Mouse (Mus musculus): ENCODE results near the gene Olfr1331. TPM values are rescaled to one million over a fixed set of nuclear protein-coding genes. Genes with fewer than 3 reads are reported as not detected.
"Not testable (repeated sequence)": the region's sequence is repeated elsewhere in the genome, so short reads cannot be mapped to it uniquely, and the experiment has no call there.

Gene Olfr1331
- not detected in 2 replicates for polyA plus RNA-seq (2015; fragmentation: Nextera tagmentation; extraction: Ambion mirVana)

DNA sequence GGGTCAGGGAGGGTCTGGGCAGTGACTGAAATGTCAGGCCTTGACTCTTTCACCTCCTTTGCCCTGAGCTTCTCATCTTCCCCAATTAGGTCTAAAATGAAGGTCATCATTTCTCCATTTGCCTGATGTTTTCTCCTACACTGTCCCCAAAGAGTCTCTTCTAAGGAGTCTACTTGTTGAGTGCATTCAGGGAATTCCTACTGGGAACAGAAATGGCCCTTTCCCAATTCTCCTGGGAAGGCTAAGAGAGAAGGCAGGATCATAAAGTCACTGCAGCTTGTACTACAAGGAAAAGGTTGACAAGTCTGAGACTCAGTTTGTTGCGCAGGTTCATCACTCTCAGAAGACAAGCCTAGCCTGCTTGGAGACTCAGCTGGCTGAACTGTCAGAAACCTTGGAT, at the start of gene Olfr1331:
Olfr1331 (plus strand) TSS at position 301 of the 400 bp plus-strand sequence.
- 97% methylated on average over 1 of the region's 1 CpGs for WGBS
- no peak within 1 kb of the TSS for H3K4me3 ChIP-seq
- no peak within 1 kb of the TSS for H3K27ac ChIP-seq (replicated peaks)
- no peaks in the 10 kb centered on the region for H3K27me3 ChIP-seq
- no peaks in the 10 kb centered on the region for H3K9me3 ChIP-seq
- no peaks in the 10 kb centered on the region for H3K4me1 ChIP-seq (replicated peaks)
- no peak within 1 kb of the TSS for H3K9ac ChIP-seq
- no peaks in the 10 kb centered on the region for H3K36me3 ChIP-seq
- no peak for ATAC-seq (ENCODE audit: low read depth)
- no peak within 1 kb of the TSS for H3K4me2 ChIP-seq

DNA sequence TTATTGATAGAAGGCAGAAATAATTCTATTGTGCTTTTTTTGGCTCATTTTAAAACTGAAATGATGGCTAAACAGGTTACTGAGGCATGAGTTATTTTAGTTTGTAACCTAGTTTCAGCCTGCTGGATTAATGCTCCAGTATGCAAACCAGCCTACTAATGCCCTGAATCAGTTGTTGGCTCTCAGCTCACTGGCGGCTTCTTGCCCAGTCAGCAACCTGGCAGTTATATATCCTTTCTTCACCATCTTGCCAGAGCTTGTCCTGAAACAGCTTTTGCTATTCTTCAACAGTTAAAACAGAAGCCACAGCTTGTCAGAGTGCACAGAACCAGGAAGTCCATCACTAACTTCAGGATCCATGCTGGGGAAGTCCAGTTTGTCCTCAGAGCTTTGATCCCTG, 45.5 kb upstream of the Olfr1331 start:
- Histone ChIP-seq H3K27ac (replicated peaks) (no peak overlapping the region), H3K4me2 (no peak overlapping the region), H3K4me3 (no peak overlapping the region), H3K27me3 (no peaks in the 10 kb centered on the region), H3K36me3 (no peaks in the 10 kb centered on the region), H3K4me1 (replicated peaks) (no peaks in the 10 kb centered on the region), H3K9ac (no peak overlapping the region), H3K9me3 (no peaks in the 10 kb centered on the region)
- 97% methylated on average over 1 of the region's 1 CpGs for WGBS
- ATAC-seq (ENCODE audit: low read depth), result no peak

DNA sequence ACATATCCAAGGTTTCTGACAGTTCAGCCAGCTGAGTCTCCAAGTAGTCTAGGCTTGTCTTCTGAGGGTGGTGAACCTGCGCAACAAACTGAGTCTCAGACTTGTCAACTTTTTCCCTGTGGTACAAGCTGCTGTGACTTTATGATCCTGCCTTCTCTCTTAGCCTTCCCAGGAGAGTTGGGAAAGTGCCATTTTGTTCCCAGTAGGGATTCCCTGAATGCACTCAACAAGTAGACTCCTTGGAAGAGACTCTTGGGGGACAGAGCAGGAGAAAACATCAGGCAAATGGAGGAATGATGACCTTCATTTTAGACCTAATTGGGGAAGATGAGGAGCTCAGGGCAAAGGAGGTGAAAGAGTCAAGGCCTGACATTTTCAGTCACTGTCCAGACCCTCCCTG, 28.3 kb upstream of the Olfr1331 start, which contains the start of gene Olfr1333:
Olfr1333 (minus strand) TSS at position 101 of the 400 bp plus-strand sequence.
- 97% methylated on average over 1 of the region's 1 CpGs for WGBS
- H3K4me3 ChIP-seq, result no peak within 1 kb of the TSS
- H3K9ac ChIP-seq, result no peak within 1 kb of the TSS
- no peaks in the 10 kb centered on the region for H3K4me1 ChIP-seq (replicated peaks)
- H3K4me2 ChIP-seq, result no peak within 1 kb of the TSS
- H3K9me3 ChIP-seq, result no peaks in the 10 kb centered on the region
- no peaks in the 10 kb centered on the region for H3K36me3 ChIP-seq
- ATAC-seq (ENCODE audit: low read depth), result no peak
- H3K27ac ChIP-seq (replicated peaks), result no peak within 1 kb of the TSS
- H3K27me3 ChIP-seq, result no peaks in the 10 kb centered on the region

DNA sequence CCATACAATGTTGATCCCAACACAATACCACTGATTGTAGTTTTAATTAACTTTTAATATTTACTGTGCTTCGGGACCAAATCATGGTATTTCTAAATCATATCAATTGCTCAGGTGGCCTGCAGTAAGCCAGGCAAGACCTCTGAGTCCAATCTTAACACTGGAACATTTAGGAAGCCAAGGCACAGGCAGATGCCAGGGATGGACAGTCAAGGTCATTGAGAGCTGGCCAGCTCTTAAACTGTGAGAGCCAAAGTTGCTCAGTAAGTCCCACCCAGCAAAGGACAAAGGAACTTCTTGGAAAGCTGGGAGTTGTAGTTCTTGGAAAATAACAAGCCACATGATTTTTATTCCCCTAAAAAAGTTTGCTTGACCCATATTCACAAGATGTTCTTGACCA, 2.7 kb upstream of the Olfr1331 start:
- 91% methylated on average over 1 of the region's 1 CpGs for WGBS
- no peak for ATAC-seq (ENCODE audit: low read depth)
- no peaks in the 10 kb centered on the region for H3K9me3 ChIP-seq
- no peak overlapping the region for H3K9ac ChIP-seq
- no peak overlapping the region for H3K27ac ChIP-seq (replicated peaks)
- H3K4me3 ChIP-seq, result no peak overlapping the region
- no peaks in the 10 kb centered on the region for H3K36me3 ChIP-seq
- no peaks in the 10 kb centered on the region for H3K4me1 ChIP-seq (replicated peaks)
- no peak overlapping the region for H3K4me2 ChIP-seq
- no peaks in the 10 kb centered on the region for H3K27me3 ChIP-seq

DNA sequence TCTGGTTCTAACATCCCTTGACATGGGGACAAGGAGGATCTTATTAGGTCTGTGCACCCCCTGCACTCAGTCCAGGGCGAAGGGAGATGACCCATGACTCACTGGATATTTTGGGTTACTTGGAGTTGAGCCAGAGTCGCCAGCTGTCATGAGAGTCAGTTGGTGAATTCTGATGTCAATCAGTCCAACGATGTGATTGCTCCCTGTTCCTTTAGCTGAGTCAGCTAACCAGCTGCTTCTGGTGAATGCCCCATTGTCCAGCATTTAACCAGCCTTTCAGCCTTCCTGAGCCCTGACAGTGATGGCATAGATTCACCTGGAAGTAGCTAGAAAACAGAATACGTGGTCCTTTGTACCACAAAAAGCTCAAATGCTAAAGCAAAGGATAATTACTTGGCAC, 1.7 kb upstream of the Olfr1331 start:
- Histone ChIP-seq H3K36me3 (no peaks in the 10 kb centered on the region), H3K9me3 (no peaks in the 10 kb centered on the region), H3K27me3 (no peaks in the 10 kb centered on the region), H3K4me1 (replicated peaks) (no peaks in the 10 kb centered on the region), H3K4me2 (no peak overlapping the region), H3K4me3 (no peak overlapping the region), H3K27ac (replicated peaks) (no peak overlapping the region), H3K9ac (no peak overlapping the region)
- WGBS, result 56% methylated on average over 4 of the region's 4 CpGs
- ATAC-seq (ENCODE audit: low read depth), result no peak

DNA sequence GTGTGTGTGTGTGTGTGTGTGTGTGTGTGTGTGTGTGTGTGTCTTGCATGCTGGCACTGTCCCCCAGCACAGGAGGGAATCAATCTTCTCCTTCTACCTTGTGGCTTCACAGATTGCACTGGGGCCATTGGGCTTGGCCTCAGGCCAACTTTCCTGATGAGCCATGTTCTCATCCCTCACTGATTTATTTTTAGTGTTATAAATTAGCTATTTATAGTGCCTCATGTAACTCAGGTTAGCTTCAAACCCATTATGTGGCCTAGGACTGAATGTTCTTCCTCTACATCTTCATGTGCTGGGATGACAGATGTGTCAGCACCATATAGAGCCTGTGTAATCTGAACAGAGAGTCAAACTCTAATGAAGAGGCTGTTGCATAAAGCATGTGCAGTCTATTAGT, 3.1 kb downstream of the Olfr1331 start:
- Histone ChIP-seq H3K27me3 (no peaks in the 10 kb centered on the region), H3K36me3 (no peaks in the 10 kb centered on the region), H3K4me1 (replicated peaks) (no peaks in the 10 kb centered on the region), H3K4me3 (no peak overlapping the region), H3K4me2 (no peak overlapping the region), H3K9ac (no peak overlapping the region), H3K9me3 (no peaks in the 10 kb centered on the region), H3K27ac (replicated peaks) (no peak overlapping the region)
- no peak for ATAC-seq (ENCODE audit: low read depth)

DNA sequence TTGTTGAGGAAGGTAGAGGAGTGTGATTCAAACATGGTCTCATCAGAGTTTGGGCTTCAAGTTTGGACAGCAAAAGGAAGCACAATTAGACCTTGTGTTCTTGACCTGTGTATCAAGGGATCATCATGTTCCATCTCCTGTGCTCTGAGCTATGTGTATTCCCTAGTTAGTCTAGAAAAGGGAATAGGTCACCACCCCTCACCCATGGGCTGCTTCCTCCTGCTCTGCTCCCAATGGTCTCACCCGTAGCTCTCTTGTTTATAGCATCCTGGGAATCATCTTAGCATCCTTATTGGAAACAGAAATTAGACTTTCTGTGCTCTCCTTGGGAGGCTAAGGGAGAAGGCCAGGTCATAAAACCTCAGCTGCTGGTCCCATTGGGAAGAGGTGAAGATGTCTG, 23.8 kb downstream of the Olfr1331 start, which contains the start of gene Olfr1330:
Olfr1330 (plus strand) TSS at position 301 of the 400 bp plus-strand sequence.
- Histone ChIP-seq H3K27ac (replicated peaks) (no peak within 1 kb of the TSS), H3K4me2 (no peak within 1 kb of the TSS), H3K9me3 (no peaks in the 10 kb centered on the region), H3K4me3 (no peak within 1 kb of the TSS), H3K9ac (no peak within 1 kb of the TSS), H3K27me3 (no peaks in the 10 kb centered on the region), H3K36me3 (no peaks in the 10 kb centered on the region), H3K4me1 (replicated peaks) (no peaks in the 10 kb centered on the region)
- 90% methylated on average over 1 of the region's 1 CpGs for WGBS
- no peak for ATAC-seq (ENCODE audit: low read depth)

DNA sequence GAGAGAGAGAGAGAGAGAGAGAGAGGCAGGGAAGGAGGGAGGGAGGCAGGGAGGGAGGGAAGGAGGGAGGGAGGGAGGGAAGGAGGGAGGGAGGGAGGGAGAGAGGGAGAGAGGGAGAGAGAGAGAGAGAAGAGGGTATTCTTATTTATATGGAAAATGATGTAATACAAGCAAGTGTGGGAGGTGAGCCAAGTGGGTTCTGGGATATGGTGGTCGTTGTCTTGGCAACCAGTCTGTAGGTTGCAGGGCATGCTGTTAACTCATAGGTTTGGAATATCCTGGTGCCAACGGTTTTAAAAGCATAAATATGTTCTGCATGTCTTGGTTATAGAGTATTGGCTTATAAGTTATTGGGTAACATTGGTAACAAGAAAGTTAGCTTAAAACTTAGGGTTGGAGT, 37.5 kb downstream of the Olfr1331 start:
- Histone ChIP-seq H3K4me2 (no peak overlapping the region), H3K9ac (no peak overlapping the region), H3K4me3 (no peak overlapping the region), H3K27me3 (no peaks in the 10 kb centered on the region), H3K9me3 (no peaks in the 10 kb centered on the region), H3K27ac (replicated peaks) (no peak overlapping the region), H3K4me1 (replicated peaks) (no peaks in the 10 kb centered on the region), H3K36me3 (no peaks in the 10 kb centered on the region)
- 66% methylated on average over 2 of the region's 2 CpGs for WGBS
- no peak for ATAC-seq (ENCODE audit: low read depth)

DNA sequence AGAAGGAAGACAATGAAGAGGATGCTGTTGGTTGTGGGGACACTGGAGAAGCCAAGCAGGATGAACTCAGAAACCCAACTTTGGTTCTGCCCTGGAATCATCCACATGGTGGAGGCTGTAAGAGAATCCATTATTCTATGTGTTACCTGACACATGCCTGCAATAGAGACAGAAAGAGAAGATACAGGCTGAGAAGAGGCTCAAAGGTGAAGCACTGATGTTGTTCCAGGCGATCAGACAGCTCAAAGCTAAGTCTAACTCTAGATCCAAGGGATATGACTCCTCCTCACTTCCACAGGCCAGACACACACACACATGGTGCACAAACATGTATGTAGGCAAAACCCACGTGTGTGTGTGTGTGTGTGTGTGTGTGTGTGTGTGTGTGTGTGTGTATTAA, 52.9 kb downstream of the Olfr1331 start, which contains the start of gene Olfr1329:
Olfr1329 (minus strand) TSS at position 101 of the 400 bp plus-strand sequence.
- not testable (repeated sequence) for ATAC-seq (ENCODE audit: low read depth); H3K36me3 ChIP-seq

More for the DNA sequence above, 52.9 kb downstream of the Olfr1331 start, which contains the start of gene Olfr1329:
- H3K9ac ChIP-seq; H3K27me3 ChIP-seq; H3K4me1 ChIP-seq (replicated peaks); H3K4me2 ChIP-seq; H3K4me3 ChIP-seq; H3K9me3 ChIP-seq; H3K27ac ChIP-seq (replicated peaks): not testable (repeated sequence)
- WGBS, result 57% methylated on average over 2 of the region's 2 CpGs

Other genes starting within 250 kb of the Olfr1331 start
- gene Cfap57, start 243.9 kb upstream of the Olfr1331 start, polyA plus RNA-seq (2015; fragmentation: Nextera tagmentation; extraction: Ambion mirVana), result 0.96 and 1.8 TPM in 2 replicates
- gene Ebna1bp2, start 243.8 kb upstream of the Olfr1331 start, polyA plus RNA-seq (2015; fragmentation: Nextera tagmentation; extraction: Ambion mirVana), result 108 and 129 TPM in 2 replicates
- not detected in 2 replicates for gene Olfr62, start 205.7 kb upstream of the Olfr1331 start, polyA plus RNA-seq (2015; fragmentation: Nextera tagmentation; extraction: Ambion mirVana)
- gene Olfr1342, start 171.9 kb upstream of the Olfr1331 start, polyA plus RNA-seq (2015; fragmentation: Nextera tagmentation; extraction: Ambion mirVana), result not detected in 2 replicates
- not detected in 2 replicates for gene Olfr1341, start 161.1 kb upstream of the Olfr1331 start, polyA plus RNA-seq (2015; fragmentation: Nextera tagmentation; extraction: Ambion mirVana)
- not detected in 2 replicates for gene Olfr1340, start 144.5 kb upstream of the Olfr1331 start, polyA plus RNA-seq (2015; fragmentation: Nextera tagmentation; extraction: Ambion mirVana)
- gene Olfr1339, start 132.5 kb upstream of the Olfr1331 start, polyA plus RNA-seq (2015; fragmentation: Nextera tagmentation; extraction: Ambion mirVana), result not detected in 2 replicates
- not detected in 2 replicates for gene Olfr1338, start 105.9 kb upstream of the Olfr1331 start, polyA plus RNA-seq (2015; fragmentation: Nextera tagmentation; extraction: Ambion mirVana)
- gene Olfr1337, start 82.1 kb upstream of the Olfr1331 start, polyA plus RNA-seq (2015; fragmentation: Nextera tagmentation; extraction: Ambion mirVana), result not detected in 2 replicates
- not detected in 2 replicates for gene Olfr1335, start 54.7 kb upstream of the Olfr1331 start, polyA plus RNA-seq (2015; fragmentation: Nextera tagmentation; extraction: Ambion mirVana)
- not detected in 2 replicates for gene Olfr1333, start 28.4 kb upstream of the Olfr1331 start, polyA plus RNA-seq (2015; fragmentation: Nextera tagmentation; extraction: Ambion mirVana)
- not detected in 2 replicates for gene Olfr1330, start 23.9 kb downstream of the Olfr1331 start, polyA plus RNA-seq (2015; fragmentation: Nextera tagmentation; extraction: Ambion mirVana)
- gene Olfr1329, start 52.8 kb downstream of the Olfr1331 start, polyA plus RNA-seq (2015; fragmentation: Nextera tagmentation; extraction: Ambion mirVana), result not detected in 2 replicates
- not detected in 2 replicates for gene Olfr1328, start 74.0 kb downstream of the Olfr1331 start, polyA plus RNA-seq (2015; fragmentation: Nextera tagmentation; extraction: Ambion mirVana)
- gene Lao1, start 96.9 kb downstream of the Olfr1331 start, polyA plus RNA-seq (2015; fragmentation: Nextera tagmentation; extraction: Ambion mirVana), result not detected in 2 replicates
- gene Slc2a1, start 244.1 kb downstream of the Olfr1331 start, polyA plus RNA-seq (2015; fragmentation: Nextera tagmentation; extraction: Ambion mirVana), result 90.4 and 107 TPM in 2 replicates